In the genomic region with DNA sequence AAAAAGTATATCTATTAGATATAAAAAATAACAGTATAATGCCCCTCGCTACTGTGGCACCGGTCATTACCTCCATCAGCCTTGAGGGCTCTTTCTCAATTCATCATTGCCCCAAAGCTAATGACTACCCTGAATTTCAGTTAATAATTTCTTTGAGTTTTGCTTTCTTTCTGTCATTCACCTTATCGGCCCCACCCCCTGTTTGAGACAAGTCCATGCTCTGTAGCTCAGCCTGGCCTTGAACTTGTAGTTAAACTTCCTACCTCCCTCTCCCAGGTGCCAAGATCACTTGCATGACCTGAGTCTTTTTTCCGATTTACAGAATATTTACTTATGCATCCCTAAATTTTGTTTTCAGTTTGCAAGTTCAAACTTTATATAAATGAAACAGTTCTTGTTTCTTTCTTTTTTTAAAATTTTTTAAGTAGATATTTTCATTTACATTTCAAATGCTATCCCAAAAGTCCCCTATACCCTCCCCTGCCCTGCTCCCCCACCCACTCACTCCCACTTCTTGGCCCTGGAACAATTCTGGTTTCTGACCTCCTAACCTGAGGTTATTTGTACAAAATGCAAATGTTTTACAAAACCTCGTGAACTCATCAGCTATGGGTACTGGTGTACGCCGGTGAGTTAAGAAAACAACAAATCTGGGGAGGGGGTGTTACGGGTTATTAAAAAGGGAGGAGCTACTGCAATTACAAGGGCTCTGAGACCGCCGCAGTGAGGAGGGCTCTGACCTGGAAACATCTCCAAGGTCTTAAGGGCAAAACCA, we compare ENCODE assay signal across 23 mouse cellular contexts. TPM values are rescaled to one million over a fixed set of nuclear protein-coding genes. Genes with fewer than 3 reads are reported as not detected.
DNase-seq lines count a peak whose midpoint lies in the region; ATAC-seq and TF ChIP-seq lines count a peak whose summit lies in the region.
"Had no signal": no experiment of that assay in that cellular context is flagged by ENCODE, and none has a peak within 500 bp of the region (broad histone marks: within the 10 kb centered on the region; RNA-seq: fewer than 3 reads in every experiment).

No protein-coding gene starts in this region.

- TF ChIP-seq EP300 in ES-Bruce4 (IDR thresholded peaks at IDR 0.05; ENCODE audit: insufficient read depth, low read depth, low read length), result no peak

- TF ChIP-seq POLR2A in ES-Bruce4 (IDR thresholded peaks at IDR 0.05; ENCODE audit: insufficient read depth, low read length) (no peak), myocyte (IDR thresholded peaks at IDR 0.05; ENCODE audit: insufficient read length, low read depth) (no peak)

- peak overlapping the region; percentile 21; the same call in 1 of the 2 replicates for H3K4me2 ChIP-seq in kidney, postnatal 0 days (ENCODE audit: low read length)
- H3K4me2 ChIP-seq in myocyte (ENCODE audit: low read depth), result peak overlapping the region; percentile 46
- H3K4me2 ChIP-seq: forebrain, embryonic 13.5 days; heart, embryonic 13.5 days; limb, embryonic 13.5 days; neural tube, embryonic 13.5 days had no signal

- WGBS in kidney, postnatal 0 days, result 50% methylated on average over 10 of the region's 10 CpGs

- peak overlapping the region; percentile 20; the same call in 1 of the 2 replicates for H3K27ac ChIP-seq in ES-Bruce4 (ENCODE audit: insufficient read depth, low read length)
- H3K27ac ChIP-seq in kidney, postnatal 0 days, result peak overlapping the region; percentile 39
- H3K27ac ChIP-seq: embryonic facial prominence, embryonic 10.5 days; forebrain, embryonic 13.5 days; heart, embryonic 13.5 days; hindbrain, embryonic 10.5 days; limb, embryonic 13.5 days; neural tube, embryonic 13.5 days had no signal

- no peak for ATAC-seq in kidney, postnatal 0 days (replicated peaks; ENCODE audit: low FRiP score, low read depth)
- ATAC-seq: activated CD4-positive, CD25-positive, alpha-beta regulatory T cell, adult 4 months; forebrain, embryonic 13.5 days; inflammation-experienced regulatory T-cells, adult 6 months; Patski had no signal

- H3K4me1 ChIP-seq in ES-Bruce4 (ENCODE audit: control insufficient read depth, insufficient read depth, low read length), result no peaks in the 10 kb centered on the region
- no peaks in the 10 kb centered on the region for H3K4me1 ChIP-seq in kidney, postnatal 0 days (replicated peaks; ENCODE audit: insufficient read depth, low read length)
- H3K4me1 ChIP-seq: limb, embryonic 13.5 days; neural tube, embryonic 13.5 days had no signal

- H3K27me3 ChIP-seq in ES-Bruce4 (ENCODE audit: control insufficient read depth, insufficient read depth, low read length, poor library complexity, severe bottlenecking) (no peaks in the 10 kb centered on the region), myocyte (ENCODE audit: control insufficient read depth, insufficient read depth, insufficient read length) (no peaks in the 10 kb centered on the region)
- no peaks in the 10 kb centered on the region for H3K27me3 ChIP-seq in kidney, postnatal 0 days (ENCODE audit: insufficient read depth, low read length)
- H3K27me3 ChIP-seq: heart, embryonic 13.5 days; limb, embryonic 13.5 days; neural tube, embryonic 13.5 days; Patski had no signal

- no peaks in the 10 kb centered on the region for H3K79me2 ChIP-seq in myocyte (ENCODE audit: control insufficient read depth, insufficient read depth)

- H3K4me3 ChIP-seq in ES-Bruce4 (ENCODE audit: low read depth, low read length), result peak overlapping the region; percentile 36
- H3K4me3 ChIP-seq in kidney, postnatal 0 days (replicated peaks; ENCODE audit: low read depth, low read length), result no peak overlapping the region
- no peak overlapping the region for H3K4me3 ChIP-seq in myocyte
- H3K4me3 ChIP-seq: embryonic facial prominence, embryonic 10.5 days; forebrain, embryonic 13.5 days; heart, embryonic 13.5 days; hindbrain, embryonic 10.5 days; limb, embryonic 13.5 days; neural tube, embryonic 13.5 days had no signal

- peak overlapping the region; percentile 36 for H3K9ac ChIP-seq in ES-Bruce4 (ENCODE audit: low read depth, poor library complexity, severe bottlenecking)
- no peak overlapping the region for H3K9ac ChIP-seq in kidney, postnatal 0 days (ENCODE audit: low read depth, low read length)
- H3K9ac ChIP-seq: forebrain, embryonic 13.5 days; heart, embryonic 13.5 days; limb, embryonic 13.5 days; neural tube, embryonic 13.5 days had no signal

- no peak overlapping the region for H3ac ChIP-seq in myocyte (ENCODE audit: control insufficient read depth, insufficient read length)

- peak; percentile 40 to 42 for DNase-seq in kidney, adult 8-10 months
- DNase-seq in kidney, postnatal 4 days, result no peak
- DNase-seq in kidney, postnatal 0 days (ENCODE audit: low spot score), result no peak
- DNase-seq in lung, postnatal 14 days, result no peak
- no peak for DNase-seq in gastrocnemius, adult 18-20 months (ENCODE audit: low spot score)
- no peak for DNase-seq in lung, adult 18-20 months
- DNase-seq: cerebellum, adult 18-20 months; right cerebral cortex, postnatal 14 days; thymus, postnatal 36 days had no signal

- H3K36me3 ChIP-seq in ES-Bruce4 (ENCODE audit: control insufficient read depth, insufficient read depth, low read length, poor library complexity, severe bottlenecking) (no peaks in the 10 kb centered on the region), myocyte (ENCODE audit: control insufficient read depth, insufficient read depth) (no peaks in the 10 kb centered on the region)
- H3K36me3 ChIP-seq in kidney, postnatal 0 days (ENCODE audit: insufficient read depth, low read length), result no peaks in the 10 kb centered on the region
- H3K36me3 ChIP-seq: embryonic facial prominence, embryonic 10.5 days; heart, embryonic 13.5 days; hindbrain, embryonic 10.5 days; limb, embryonic 13.5 days; neural tube, embryonic 13.5 days had no signal

- TF ChIP-seq CTCF in ES-Bruce4 (IDR thresholded peaks at IDR 0.05; ENCODE audit: low read depth, low read length), result no peak
- no peak for TF ChIP-seq CTCF in kidney, postnatal 0 days (IDR thresholded peaks at IDR 0.05; ENCODE audit: low read depth)

- no peaks in the 10 kb centered on the region for H3K9me3 ChIP-seq in ES-Bruce4 (replicated peaks; ENCODE audit: control insufficient read depth, insufficient read depth, low read length, poor library complexity, severe bottlenecking)
- no peaks in the 10 kb centered on the region for H3K9me3 ChIP-seq in kidney, postnatal 0 days (replicated peaks; ENCODE audit: low read length)
- H3K9me3 ChIP-seq: forebrain, embryonic 13.5 days; neural tube, embryonic 13.5 days had no signal

TF ChIP-seq in myocyte, 11 proteins besides CTCF, POLR2A, EP300 and RAD21:
- TF ChIP-seq MAX (IDR thresholded peaks at IDR 0.05; ENCODE audit: low read depth), result no peak
- no peak for TF ChIP-seq REST (IDR thresholded peaks at IDR 0.05; ENCODE audit: insufficient read depth, insufficient read length)
- no peak for TF ChIP-seq TCF3 (IDR thresholded peaks at IDR 0.05; ENCODE audit: insufficient read length, low read depth)
- no peak for TF ChIP-seq E2F4 (IDR thresholded peaks at IDR 0.05; ENCODE audit: insufficient read depth)
- TF ChIP-seq MYOD1 (IDR thresholded peaks at IDR 0.05; ENCODE audit: control insufficient read depth in 1 of 3, insufficient read length in 2 of 3, low read depth in 2 of 3), result no peak
- TF ChIP-seq CEBPB (IDR thresholded peaks at IDR 0.05; ENCODE audit: insufficient read depth, poor library complexity, severe bottlenecking), result no peak
- TF ChIP-seq POLR2AphosphoS2 (IDR thresholded peaks at IDR 0.05; ENCODE audit: insufficient read length, low read depth), result no peak
- no peak for TF ChIP-seq TCF12 (IDR thresholded peaks at IDR 0.05; ENCODE audit: insufficient read depth, poor library complexity, severe bottlenecking)
TF ChIP-seq in myocyte: peak in this region for 0.

RNA-seq across cellular contexts. Expression of gene Gpatch3, which starts 5.1 kb away (rescaled TPM):
- polyA plus RNA-seq in ES-Bruce4 (2011; ENCODE audit: insufficient read depth, insufficient read length, low read depth, missing spikeins), result 3.9 and 7.9 TPM in 2 replicates
- polyA plus RNA-seq in kidney, postnatal 0 days (2015; fragmentation: Nextera tagmentation; extraction: Ambion mirVana), result 7.4 and 8.2 TPM in 2 replicates
- 4.1 TPM for polyA plus RNA-seq in myocyte (2012; fragmentation: generic; extraction: Trizol)
- 1 to 10 TPM; 2.8 to 4.0 TPM for total RNA-seq in gastrocnemius, adult 18-20 months (2021)

RNA-seq across cellular contexts. Expression of gene Gpn2, which starts 14.7 kb away (rescaled TPM):
- polyA plus RNA-seq in ES-Bruce4 (2011; ENCODE audit: insufficient read depth, insufficient read length, low read depth, missing spikeins), result 22.2 and 24.3 TPM in 2 replicates
- 17.5 and 19.5 TPM in 2 replicates for polyA plus RNA-seq in kidney, postnatal 0 days (2015; fragmentation: Nextera tagmentation; extraction: Ambion mirVana)
- 32.2 TPM for polyA plus RNA-seq in myocyte (2012; fragmentation: generic; extraction: Trizol)
- 1 to 10 TPM; 5.8 to 5.9 TPM for total RNA-seq in gastrocnemius, adult 18-20 months (2021)

RNA-seq across cellular contexts. Expression of gene Nr0b2, which starts 16.3 kb away (rescaled TPM):
- polyA plus RNA-seq in ES-Bruce4 (2011; ENCODE audit: insufficient read depth, insufficient read length, low read depth, missing spikeins) (not detected in 2 replicates), myocyte (2012; fragmentation: generic; extraction: Trizol) (not detected)
- 0.75 and 0.83 TPM in 2 replicates for polyA plus RNA-seq in kidney, postnatal 0 days (2015; fragmentation: Nextera tagmentation; extraction: Ambion mirVana)
- total RNA-seq in gastrocnemius, adult 18-20 months (2021), result not detected
- total RNA-seq: layer of hippocampus, postnatal 10 days; left cerebral cortex, postnatal 10 days; monocyte, adult 5-6 weeks had no signal
- polyA plus RNA-seq: activated CD4-positive, CD25-positive, alpha-beta regulatory T cell, adult 4 months; forebrain, embryonic 13.5 days; inflammation-experienced regulatory T-cells, adult 6 months; neural tube, embryonic 13.5 days; Patski had no signal

RNA-seq across cellular contexts. Expression of gene Nudc, which starts 23.7 kb away (rescaled TPM):
- polyA plus RNA-seq in ES-Bruce4 (2011; ENCODE audit: insufficient read depth, insufficient read length, low read depth, missing spikeins) (274 and 303 TPM in 2 replicates), myocyte (2012; fragmentation: generic; extraction: Trizol) (130 TPM)
- 200 and 219 TPM in 2 replicates for polyA plus RNA-seq in kidney, postnatal 0 days (2015; fragmentation: Nextera tagmentation; extraction: Ambion mirVana)
- total RNA-seq in gastrocnemius, adult 18-20 months (2021), result 10 to 100 TPM; 54.7 to 54.8 TPM

RNA-seq across cellular contexts. Expression of gene Sfn, which starts 32.5 kb away (rescaled TPM):
- 250 and 292 TPM in 2 replicates for polyA plus RNA-seq in ES-Bruce4 (2011; ENCODE audit: insufficient read depth, insufficient read length, low read depth, missing spikeins)
- 20.5 and 21.3 TPM in 2 replicates for polyA plus RNA-seq in kidney, postnatal 0 days (2015; fragmentation: Nextera tagmentation; extraction: Ambion mirVana)
- polyA plus RNA-seq in myocyte (2012; fragmentation: generic; extraction: Trizol), result 0.56 TPM
- total RNA-seq in gastrocnemius, adult 18-20 months (2021), result 1 to 10 TPM in 1 of 2 experiments, under 1 TPM in 1; 0.91 to 1.7 TPM

Comparison
In these comparisons a context has a peak if more than half of its experiments do, and no peak if none do; other contexts are left out.
1. DNase-seq: peak in kidney, adult 8-10 months (2 of 2); none in kidney, postnatal 4 days (0 of 2), kidney, postnatal 0 days (single experiment), lung, postnatal 14 days (single experiment), gastrocnemius, adult 18-20 months (single experiment) and lung, adult 18-20 months (0 of 2).